Mouse (Mus musculus) monocyte, adult 5-6 weeks (primary cell): ENCODE measurements at regions not wholly inside any gene's neighbourhood (a gene's known extent, or its start where the extent isn't known, plus 50 kb on each side); places are given as distances from the start of the nearest gene placed in this dataset.
"Not testable (repeated sequence)": the region's sequence is repeated elsewhere in the genome, so short reads cannot be mapped to it uniquely, and the experiment has no call there.

Experiments
- ATAC-seq: fragments of 153-309, 156-312 bp; replicated peaks from 2 replicates; pipeline ENCODE4 v1.8.0; 2017; ENCODE audit warnings: mild to moderate bottlenecking; ENCODE audit not compliant: low TSS enrichment, insufficient number of reproducible peaks, severe bottlenecking, poor library complexity, low FRiP score

- ATAC-seq, result no peak
Observed at GRCm38 (mm10) chr13:52346027-52346375, 185.1 kb downstream of the Diras2 start.

- no peak for ATAC-seq
Observed at GRCm38 (mm10) chr13:52347631-52348030, 183.4 kb downstream of the Diras2 start.

- no peak for ATAC-seq
Observed at GRCm38 (mm10) chr13:52349606-52350005, 181.5 kb downstream of the Diras2 start.

GRCm38 (mm10) chr13:52352576-52352975 is 178.5 kb downstream of the Diras2 start:
- no peak for ATAC-seq

GRCm38 (mm10) chr13:52353437-52353836 is 177.6 kb downstream of the Diras2 start:
- ATAC-seq, result no peak

GRCm38 (mm10) chr13:52353966-52354365 is 177.1 kb downstream of the Diras2 start:
- no peak for ATAC-seq

- ATAC-seq, result not testable (repeated sequence)
Observed at GRCm38 (mm10) chr13:52355921-52356320, 175.2 kb downstream of the Diras2 start.

GRCm38 (mm10) chr13:52359332-52359731 is 171.7 kb downstream of the Diras2 start:
- ATAC-seq, result not testable (repeated sequence)

GRCm38 (mm10) chr13:52361177-52361846 is 169.8 kb downstream of the Diras2 start:
- no peak for ATAC-seq

GRCm38 (mm10) chr13:52362266-52362665 is 168.8 kb downstream of the Diras2 start:
- ATAC-seq, result no peak

GRCm38 (mm10) chr13:52369851-52370250 is 161.2 kb downstream of the Diras2 start:
- no peak for ATAC-seq

GRCm38 (mm10) chr13:52371986-52372385 is 159.1 kb downstream of the Diras2 start:
- ATAC-seq, result no peak

- no peak for ATAC-seq
Observed at GRCm38 (mm10) chr13:52374781-52375180, 156.3 kb downstream of the Diras2 start.

- no peak for ATAC-seq
Observed at GRCm38 (mm10) chr13:52378236-52378635, 152.8 kb downstream of the Diras2 start.

GRCm38 (mm10) chr13:52389271-52389670 is 141.8 kb downstream of the Diras2 start:
- ATAC-seq, result no peak

GRCm38 (mm10) chr13:52395786-52396185 is 135.3 kb downstream of the Diras2 start:
- no peak for ATAC-seq

GRCm38 (mm10) chr13:52398344-52398743 is 132.7 kb downstream of the Diras2 start:
- ATAC-seq, result no peak

- ATAC-seq, result no peak
Observed at GRCm38 (mm10) chr13:52399143-52399542, 131.9 kb downstream of the Diras2 start.

- no peak for ATAC-seq
Observed at GRCm38 (mm10) chr13:52403805-52404204, 127.3 kb downstream of the Diras2 start.

- no peak for ATAC-seq
Observed at GRCm38 (mm10) chr13:52416301-52416700, 114.8 kb downstream of the Diras2 start.

GRCm38 (mm10) chr13:52422456-52422855 is 108.6 kb downstream of the Diras2 start:
- no peak for ATAC-seq
